8 mouse cellular contexts compared by ENCODE assay signal in the genomic region with DNA sequence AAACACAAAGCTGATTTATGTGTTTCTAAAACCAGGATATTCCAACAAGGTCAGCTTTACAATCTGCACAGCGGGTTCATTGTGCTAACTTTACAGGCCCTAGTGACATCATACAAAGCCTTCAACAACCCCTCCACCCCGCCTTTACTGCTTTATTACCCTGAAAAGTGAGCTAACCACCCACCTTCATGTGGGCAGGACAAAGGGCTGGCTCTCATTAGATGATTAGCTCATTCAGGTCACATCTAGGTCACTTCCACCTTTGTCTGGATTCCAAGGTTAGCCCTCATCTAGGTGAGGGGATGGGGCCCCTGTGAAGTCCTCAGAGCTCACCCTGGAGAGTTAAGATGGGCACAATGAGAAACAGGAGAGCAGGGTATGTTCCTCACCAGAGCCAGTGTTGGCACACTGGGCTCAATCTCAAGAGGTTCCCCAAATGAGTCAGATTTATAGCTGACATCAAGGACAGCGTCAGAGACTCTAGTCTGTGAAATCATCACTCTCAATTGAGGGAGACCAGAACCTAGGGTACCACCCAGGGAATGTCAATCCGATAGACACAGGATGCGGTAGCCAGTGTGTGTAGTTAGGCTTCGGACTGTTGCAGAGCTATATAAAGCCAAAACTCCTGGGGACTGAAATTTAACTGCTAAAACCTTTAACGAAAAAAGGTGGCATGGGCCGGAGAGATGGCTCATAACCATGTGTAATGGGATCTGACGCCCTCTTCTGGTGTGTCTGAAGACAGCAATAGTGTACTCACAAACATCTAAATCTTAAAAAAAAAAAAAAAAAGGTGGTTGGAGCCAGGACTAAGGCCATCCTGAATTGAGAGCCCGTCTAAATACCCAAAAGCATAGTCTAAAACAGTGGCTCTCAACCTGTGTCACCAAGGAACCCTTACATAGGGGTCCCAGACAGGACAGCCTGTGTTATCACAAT. TPM values are rescaled to one million over a fixed set of nuclear protein-coding genes. Genes with fewer than 3 reads are reported as not detected.
A peak's percentile ranks its signal among the peaks of the same experiment; 100 is the strongest.
DNase-seq lines count a peak whose midpoint lies in the region; ATAC-seq lines count a peak whose summit lies in the region.

No protein-coding gene starts in this region.

- peaks cover 3% of the 10 kb centered on the region; the same call in 1 of the 2 replicates for H3K27me3 ChIP-seq in heart, embryonic 11.5 days (ENCODE audit: control insufficient read depth, insufficient read depth, low read length)
- peaks cover 15% of the 10 kb centered on the region for H3K27me3 ChIP-seq in hindbrain, embryonic 10.5 days (ENCODE audit: insufficient read depth, poor library complexity, severe bottlenecking)
- peaks cover 15% of the 10 kb centered on the region for H3K27me3 ChIP-seq in midbrain, embryonic 12.5 days

- H3K4me3 ChIP-seq in heart, embryonic 11.5 days (ENCODE audit: low read depth, low read length) = peak overlapping the region; percentile 99
- H3K4me3 ChIP-seq in hindbrain, embryonic 10.5 days = peak overlapping the region; percentile 99
- peak overlapping the region; percentile 80 for H3K4me3 ChIP-seq in midbrain, embryonic 12.5 days

- intact Hi-C loops in heart, postnatal 14 days (cut with DNase I) = loop anchor here (1.0 kb wide), 1 partner anchor 33 kb away; no protein-coding TSS in a partner anchor
- intact Hi-C loops in left cerebral cortex, postnatal 25 days (cut with DNase I) = no loop called here

- ATAC-seq in heart, embryonic 11.5 days (replicated peaks; ENCODE audit: insufficient number of reproducible peaks, low FRiP score, low TSS enrichment) = no peak
- ATAC-seq in midbrain, embryonic 12.5 days (ENCODE audit: low FRiP score, low read depth) = no peak
- no peak for ATAC-seq in CD4-positive, CD25-positive, alpha-beta regulatory T cell, adult 4 months

- H3K9ac ChIP-seq in heart, embryonic 11.5 days (ENCODE audit: low read depth, low read length) = peak overlapping the region; percentile 99
- peak overlapping the region; percentile 97 for H3K9ac ChIP-seq in midbrain, embryonic 12.5 days (replicated peaks)

- H3K4me2 ChIP-seq in heart, embryonic 11.5 days = peak overlapping the region; percentile 91
- H3K4me2 ChIP-seq in midbrain, embryonic 12.5 days (replicated peaks) = peak overlapping the region; percentile 70

- no peaks in the 10 kb centered on the region for H3K9me3 ChIP-seq in heart, embryonic 11.5 days (replicated peaks; ENCODE audit: control insufficient read depth, low read length)
- H3K9me3 ChIP-seq in hindbrain, embryonic 10.5 days = no peaks in the 10 kb centered on the region
- no peaks in the 10 kb centered on the region for H3K9me3 ChIP-seq in midbrain, embryonic 12.5 days

- peaks cover 19% of the 10 kb centered on the region for H3K36me3 ChIP-seq in heart, embryonic 11.5 days (ENCODE audit: control insufficient read depth, insufficient read depth, low read length)
- peaks cover 25% of the 10 kb centered on the region for H3K36me3 ChIP-seq in hindbrain, embryonic 10.5 days
- H3K36me3 ChIP-seq in midbrain, embryonic 12.5 days = peaks cover 18% of the 10 kb centered on the region

- peak overlapping the region; percentile 93 for H3K27ac ChIP-seq in heart, embryonic 11.5 days (ENCODE audit: low read depth, low read length)
- H3K27ac ChIP-seq in hindbrain, embryonic 10.5 days = peak overlapping the region; percentile 99
- H3K27ac ChIP-seq in midbrain, embryonic 12.5 days (replicated peaks) = peak overlapping the region; percentile 88

- DNase-seq in heart, postnatal 14 days = no peak
- peak; percentile 52 for DNase-seq in MN1 (ENCODE audit: low spot score)
- DNase-seq in hindbrain, embryonic 10.5 days (ENCODE audit: low spot score) = no peak
- no peak for DNase-seq in Muller cell, postnatal 12 days (ENCODE audit: inconsistent ontology term)
- no peak for DNase-seq in left cerebral cortex, postnatal 25 days (ENCODE audit: low spot score in 2 of 2)

- 36% methylated on average over 10 of the region's 10 CpGs for WGBS in heart, embryonic 11.5 days (ENCODE audit: insufficient replicate concordance)
- WGBS in hindbrain, embryonic 10.5 days = 38% methylated on average over 10 of the region's 10 CpGs
- WGBS in midbrain, embryonic 12.5 days = 32% methylated on average over 10 of the region's 10 CpGs

- peaks cover 10% of the 10 kb centered on the region for H3K4me1 ChIP-seq in heart, embryonic 11.5 days (ENCODE audit: control insufficient read depth, insufficient read depth, low read length)
- H3K4me1 ChIP-seq in hindbrain, embryonic 10.5 days (replicated peaks) = peaks cover 12% of the 10 kb centered on the region
- peaks cover 10% of the 10 kb centered on the region for H3K4me1 ChIP-seq in midbrain, embryonic 12.5 days

RNA-seq across cellular contexts. Expression of gene Hspa1b, which starts 8.3 kb away (rescaled TPM):
- polyA plus RNA-seq in heart, embryonic 11.5 days (2014; fragmentation: Nextera tagmentation; extraction: Ambion mirVana) = 0.48 and 0.50 TPM in 2 replicates
- 1 to 10 TPM; 3.8 to 3.9 TPM for total RNA-seq in heart, postnatal 14 days (2021)
- 0.09 and 0.20 TPM in 2 replicates for polyA plus RNA-seq in hindbrain, embryonic 10.5 days (2016; fragmentation: Nextera tagmentation; extraction: Ambion mirVana)
- 0.22 TPM in 1 of 2 replicates, not detected in the other for polyA plus RNA-seq in midbrain, embryonic 12.5 days (2016; fragmentation: Nextera tagmentation; extraction: Ambion mirVana)
- total RNA-seq in left cerebral cortex, postnatal 25 days (2021) = 10 to 100 TPM in 1 of 2 experiments, 1 to 10 TPM in 1; 9.9 to 15.0 TPM
- 1 to 10 TPM in 1 of 2 experiments, under 1 TPM in 1; 0.84 to 3.7 TPM for polyA plus RNA-seq in CD4-positive, CD25-positive, alpha-beta regulatory T cell, adult 4 months (2017; shearing (Covaris generic))

RNA-seq across cellular contexts. Expression of gene Gm20481, which starts 18.9 kb away (rescaled TPM):
- polyA plus RNA-seq in heart, embryonic 11.5 days (2014; fragmentation: Nextera tagmentation; extraction: Ambion mirVana) = not detected in 2 replicates
- total RNA-seq in heart, postnatal 14 days (2021) = not detected
- polyA plus RNA-seq in hindbrain, embryonic 10.5 days (2016; fragmentation: Nextera tagmentation; extraction: Ambion mirVana) = 0.42 TPM in 1 of 2 replicates, not detected in the other
- not detected in 2 replicates for polyA plus RNA-seq in midbrain, embryonic 12.5 days (2016; fragmentation: Nextera tagmentation; extraction: Ambion mirVana)
- total RNA-seq in left cerebral cortex, postnatal 25 days (2021) = not detected
- polyA plus RNA-seq in CD4-positive, CD25-positive, alpha-beta regulatory T cell, adult 4 months (2017; shearing (Covaris generic)) = 1 to 10 TPM in 1 of 2 experiments, not detected in 1; 3.1 TPM

RNA-seq across cellular contexts. Expression of gene Neu1, which starts 19.7 kb away (rescaled TPM):
- polyA plus RNA-seq in heart, embryonic 11.5 days (2014; fragmentation: Nextera tagmentation; extraction: Ambion mirVana) = 16.0 and 16.6 TPM in 2 replicates
- total RNA-seq in heart, postnatal 14 days (2021) = 10 to 100 TPM; 14.0 to 14.6 TPM
- 16.2 and 20.7 TPM in 2 replicates for polyA plus RNA-seq in hindbrain, embryonic 10.5 days (2016; fragmentation: Nextera tagmentation; extraction: Ambion mirVana)
- 20.4 and 20.7 TPM in 2 replicates for polyA plus RNA-seq in midbrain, embryonic 12.5 days (2016; fragmentation: Nextera tagmentation; extraction: Ambion mirVana)
- 10 to 100 TPM; 42.9 to 44.0 TPM for total RNA-seq in left cerebral cortex, postnatal 25 days (2021)
- polyA plus RNA-seq in CD4-positive, CD25-positive, alpha-beta regulatory T cell, adult 4 months (2017; shearing (Covaris generic)) = 10 to 100 TPM; 32.5 to 40.6 TPM

RNA-seq across cellular contexts. Expression of gene Hspa1a, which starts 21.2 kb away (rescaled TPM):
- polyA plus RNA-seq in heart, embryonic 11.5 days (2014; fragmentation: Nextera tagmentation; extraction: Ambion mirVana) = 1.9 and 2.5 TPM in 2 replicates
- total RNA-seq in heart, postnatal 14 days (2021) = 1 to 10 TPM; 2.3 to 3.3 TPM
- 0.90 and 1.7 TPM in 2 replicates for polyA plus RNA-seq in hindbrain, embryonic 10.5 days (2016; fragmentation: Nextera tagmentation; extraction: Ambion mirVana)
- polyA plus RNA-seq in midbrain, embryonic 12.5 days (2016; fragmentation: Nextera tagmentation; extraction: Ambion mirVana) = 2.3 and 2.8 TPM in 2 replicates
- 10 to 100 TPM; 10.8 to 12.6 TPM for total RNA-seq in left cerebral cortex, postnatal 25 days (2021)
- polyA plus RNA-seq in CD4-positive, CD25-positive, alpha-beta regulatory T cell, adult 4 months (2017; shearing (Covaris generic)) = 1 to 10 TPM in 1 of 2 experiments, not detected in 1; 1.1 TPM

RNA-seq across cellular contexts. Expression of gene Hspa1l, which starts 21.7 kb away (rescaled TPM):
- 1.7 and 4.0 TPM in 2 replicates for polyA plus RNA-seq in heart, embryonic 11.5 days (2014; fragmentation: Nextera tagmentation; extraction: Ambion mirVana)
- 1 to 10 TPM; 2.7 to 4.7 TPM for total RNA-seq in heart, postnatal 14 days (2021)
- polyA plus RNA-seq in hindbrain, embryonic 10.5 days (2016; fragmentation: Nextera tagmentation; extraction: Ambion mirVana) = 0.76 and 0.78 TPM in 2 replicates
- polyA plus RNA-seq in midbrain, embryonic 12.5 days (2016; fragmentation: Nextera tagmentation; extraction: Ambion mirVana) = 1.1 and 1.7 TPM in 2 replicates
- under 1 TPM; 0.27 to 0.34 TPM for total RNA-seq in left cerebral cortex, postnatal 25 days (2021)
- 1 to 10 TPM in 1 of 2 experiments, under 1 TPM in 1; 0.17 to 1.3 TPM for polyA plus RNA-seq in CD4-positive, CD25-positive, alpha-beta regulatory T cell, adult 4 months (2017; shearing (Covaris generic))
